Mouse (Mus musculus) MN1 (cell line): ENCODE results near the gene Mcl1.
A peak's percentile ranks its signal among the peaks of the same experiment; 100 is the strongest.
"Not testable (repeated sequence)": the region's sequence is repeated elsewhere in the genome, so short reads cannot be mapped to it uniquely, and the experiment has no call there.

Experiments
- DNase-seq: peaks from one replicate; pipeline ENCODE4 v3.0.0-alpha.2; 2016; ENCODE audit warnings: low spot score

Mcl1 gene

DNA sequence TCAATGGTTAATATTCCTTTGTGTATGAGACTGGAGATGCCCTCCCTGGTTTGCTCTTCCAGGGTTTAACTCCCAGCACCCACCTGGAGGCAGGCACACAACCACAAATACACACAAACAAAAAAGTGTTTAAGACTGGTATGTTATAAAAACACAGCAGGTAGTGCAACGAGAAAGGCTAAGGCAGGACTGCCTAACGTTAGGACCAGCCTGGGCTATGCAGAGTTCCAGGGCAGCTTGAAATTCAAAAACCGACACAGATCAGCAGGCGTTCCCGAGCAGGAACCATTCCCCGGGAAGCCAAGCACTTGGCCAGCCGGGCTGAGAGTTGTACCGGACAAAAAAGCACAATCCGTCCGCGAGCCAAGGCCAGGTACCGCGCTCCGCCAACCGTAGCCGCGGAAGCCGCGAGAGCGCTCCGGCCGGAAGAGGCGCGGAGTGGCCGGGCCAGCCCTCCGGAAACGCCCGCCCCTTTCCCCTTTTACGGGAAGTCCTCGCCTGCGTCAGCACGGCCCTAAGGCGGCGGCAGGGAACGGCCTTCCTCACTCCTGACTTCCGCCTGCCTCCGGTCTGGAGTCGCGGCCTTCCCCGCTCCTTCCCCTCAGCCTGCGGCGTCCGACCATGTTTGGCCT lies at the start of gene Mcl1:
Gene Mcl1, plus strand, starts transcription at position 553 of the 632 bp plus-strand sequence.
- peak; percentile 97 for DNase-seq

DNA sequence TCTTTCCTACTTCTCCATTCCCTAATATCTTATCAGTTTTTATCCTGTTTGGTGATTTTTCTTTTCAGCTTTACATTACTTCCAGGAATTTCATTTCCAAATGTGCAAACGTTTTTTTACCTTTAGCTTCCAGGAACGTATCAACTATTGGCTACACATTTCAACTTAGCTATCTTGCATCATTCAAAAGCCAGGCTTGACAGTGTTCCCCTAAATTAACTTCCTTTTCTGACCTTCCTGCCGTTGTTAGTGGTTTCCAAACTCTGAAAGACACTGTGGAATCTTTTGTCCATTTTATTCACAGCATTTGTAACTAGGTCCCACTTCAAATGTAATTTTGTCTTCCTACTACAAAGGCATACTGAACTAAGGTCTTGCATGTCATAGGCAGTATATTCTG lies 49.4 kb upstream of the Mcl1 start:
- DNase-seq, result no peak

DNA sequence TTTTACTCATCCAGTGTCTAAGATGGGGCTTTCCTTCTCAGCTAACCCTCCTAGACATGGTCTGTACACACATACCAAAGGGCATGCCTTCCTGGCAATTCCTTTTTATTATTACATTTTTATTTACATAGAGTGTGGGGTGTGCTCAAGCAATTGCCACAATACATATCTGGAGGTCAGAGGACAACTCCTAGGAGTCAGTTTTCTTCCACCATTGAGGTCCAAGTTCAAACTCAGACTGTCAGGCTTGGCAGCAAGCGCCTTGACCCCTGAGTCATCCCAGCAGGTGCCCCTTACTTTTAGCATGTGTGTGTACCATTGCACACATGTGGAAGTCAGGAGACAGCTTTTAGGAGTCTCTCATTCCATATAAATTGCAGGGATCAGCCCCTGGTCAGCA lies 44.6 kb upstream of the Mcl1 start:
- DNase-seq, result no peak

DNA sequence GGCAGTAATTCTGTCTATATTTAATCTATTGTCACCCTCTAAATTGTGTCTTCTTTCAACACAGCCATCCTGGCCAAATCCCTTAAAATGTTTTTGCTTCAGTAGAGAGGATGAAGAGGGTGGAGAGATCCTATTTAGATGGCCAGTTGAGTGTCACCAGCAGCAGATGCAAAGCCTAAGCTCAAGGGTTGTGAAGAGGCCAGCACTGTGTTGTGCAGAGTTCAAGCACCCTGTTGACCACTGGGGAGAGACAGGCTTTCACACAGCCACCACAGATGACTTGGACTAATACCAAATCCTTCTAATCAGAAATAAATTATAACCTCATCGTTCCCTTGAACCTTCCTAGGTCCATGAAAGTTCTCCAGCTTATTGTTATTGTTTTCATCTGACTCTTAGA lies 40.1 kb upstream of the Mcl1 start:
- DNase-seq, result peak; percentile 59

DNA sequence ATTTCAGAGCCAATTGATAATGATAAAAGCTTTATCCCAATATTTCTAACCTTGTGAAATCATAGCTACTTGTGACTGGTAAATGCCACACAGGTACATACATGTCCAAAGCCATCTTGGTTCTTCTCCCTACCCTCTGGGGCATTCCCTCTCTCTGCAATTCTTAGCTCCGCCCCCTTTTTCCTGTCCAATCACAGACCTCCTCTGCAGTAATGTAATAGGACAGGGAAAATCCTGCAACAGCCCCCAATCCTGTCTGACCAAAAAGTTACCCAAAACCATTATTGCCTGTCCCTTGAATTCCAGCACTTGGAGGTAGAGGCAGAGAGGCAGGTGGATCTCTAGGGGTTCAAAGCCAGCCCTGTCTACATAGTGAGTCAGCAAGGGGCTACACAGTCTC lies 37.3 kb upstream of the Mcl1 start:
- DNase-seq, result no peak

DNA sequence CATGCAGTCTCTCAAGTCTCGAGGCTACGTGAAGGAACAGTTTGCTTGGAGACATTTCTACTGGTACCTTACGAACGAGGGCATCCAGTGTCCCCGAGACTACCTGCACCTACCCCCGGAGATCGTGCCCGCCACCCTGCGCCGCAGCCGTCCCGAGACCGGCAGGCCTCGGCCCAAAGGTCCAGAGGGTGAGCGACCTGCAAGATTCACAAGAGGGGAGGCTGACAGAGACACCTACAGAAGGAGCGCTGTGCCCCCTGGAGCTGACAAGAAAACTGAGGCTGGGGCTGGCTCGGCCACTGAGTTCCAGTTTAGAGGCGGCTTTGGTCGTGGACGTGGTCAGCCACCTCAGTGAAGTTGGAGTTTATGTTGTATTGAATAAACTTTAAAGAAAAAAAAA lies 36.2 kb upstream of the Mcl1 start:
- DNase-seq, result not testable (repeated sequence)

DNA sequence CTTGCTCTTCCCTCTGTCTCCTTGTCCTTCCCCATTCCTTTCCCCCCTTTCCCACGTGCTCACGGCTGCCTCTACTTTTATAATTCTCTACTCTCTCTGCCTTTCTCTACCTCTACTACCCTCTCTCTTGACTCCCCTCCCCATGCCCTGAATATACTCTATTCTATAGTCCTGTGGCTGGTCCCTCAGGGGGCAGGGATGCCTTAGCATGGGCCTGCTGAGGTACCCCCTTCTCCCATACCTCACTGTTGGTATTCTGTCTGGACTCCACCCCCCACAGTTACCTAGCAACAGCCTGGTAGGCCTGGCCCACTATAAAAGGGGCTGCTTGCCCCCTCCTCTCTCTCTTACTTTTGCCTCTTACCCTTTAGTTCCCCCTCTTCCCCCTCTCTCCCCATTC lies 35.0 kb upstream of the Mcl1 start:
- no peak for DNase-seq

DNA sequence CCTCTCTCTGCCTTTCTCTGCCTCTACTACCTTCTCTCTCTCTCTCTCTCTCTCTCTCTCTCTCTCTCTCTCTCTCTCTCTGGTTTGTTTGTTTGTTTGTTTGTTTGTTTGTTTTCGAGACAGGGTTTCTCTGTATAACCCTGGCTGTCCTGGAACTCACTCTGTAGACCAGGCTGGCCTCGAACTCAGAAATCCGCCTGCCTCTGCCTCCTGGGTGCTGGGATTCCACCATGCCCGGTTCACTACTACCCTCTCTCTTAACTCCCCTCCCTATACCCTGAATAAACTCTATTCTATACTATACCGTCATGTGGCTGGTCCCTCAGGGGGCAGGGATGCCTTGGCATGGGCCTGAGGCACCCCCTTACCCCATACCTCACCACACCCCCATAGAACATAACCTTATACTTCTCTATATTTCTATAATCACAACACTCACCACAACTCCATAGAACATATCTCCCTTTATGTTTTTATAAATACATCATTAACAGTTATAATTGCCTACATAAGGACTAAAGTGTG lies 34.5 kb upstream of the Mcl1 start:
- not testable (repeated sequence) for DNase-seq

DNA sequence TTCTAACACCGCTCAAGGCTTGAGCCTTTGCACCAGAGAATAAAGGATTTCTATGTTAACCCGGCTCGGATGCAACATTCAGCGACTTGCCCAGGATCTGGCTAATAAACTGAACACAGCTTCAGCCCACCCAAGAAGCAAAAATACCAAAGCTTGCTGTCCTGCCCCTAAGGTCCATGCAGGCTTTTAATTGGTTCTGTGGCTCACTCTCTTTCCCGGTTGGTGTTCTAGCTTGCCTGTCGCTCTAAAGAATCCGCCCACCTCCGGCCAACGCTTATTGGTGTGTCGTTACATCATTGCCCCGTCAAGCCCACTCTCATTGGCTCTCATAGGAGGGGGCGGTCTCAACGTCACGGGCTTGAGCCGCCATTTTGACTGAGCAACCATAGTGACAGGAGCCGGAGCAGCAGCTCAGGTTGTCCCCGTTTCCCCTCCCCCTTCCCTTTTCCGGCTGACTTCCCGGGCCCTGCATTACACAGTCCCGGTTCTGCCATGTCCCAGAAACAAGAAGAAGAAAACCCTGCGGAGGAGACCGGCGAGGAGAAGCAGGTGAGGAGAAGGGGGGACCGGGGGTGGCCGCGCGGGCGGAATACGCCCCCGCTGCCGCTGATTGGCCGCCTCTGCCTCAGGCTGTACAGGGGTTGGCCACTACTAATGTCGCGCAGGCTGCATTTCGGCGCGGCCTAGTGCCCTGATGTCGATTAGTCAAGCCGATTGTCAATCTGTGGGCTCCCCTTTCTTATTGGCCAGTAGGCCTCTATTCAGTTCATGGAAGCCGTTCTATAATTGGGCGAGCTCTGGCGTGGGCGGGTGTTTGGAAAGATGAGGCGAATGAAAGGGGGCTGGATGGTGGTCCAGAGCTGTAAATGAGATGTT lies 33.7 kb upstream of the Mcl1 start, which contains the start of gene Ensa:
Gene Ensa, plus strand, starts transcription at position 366 of the 876 bp plus-strand sequence.
- peak; percentile 99 for DNase-seq

DNA sequence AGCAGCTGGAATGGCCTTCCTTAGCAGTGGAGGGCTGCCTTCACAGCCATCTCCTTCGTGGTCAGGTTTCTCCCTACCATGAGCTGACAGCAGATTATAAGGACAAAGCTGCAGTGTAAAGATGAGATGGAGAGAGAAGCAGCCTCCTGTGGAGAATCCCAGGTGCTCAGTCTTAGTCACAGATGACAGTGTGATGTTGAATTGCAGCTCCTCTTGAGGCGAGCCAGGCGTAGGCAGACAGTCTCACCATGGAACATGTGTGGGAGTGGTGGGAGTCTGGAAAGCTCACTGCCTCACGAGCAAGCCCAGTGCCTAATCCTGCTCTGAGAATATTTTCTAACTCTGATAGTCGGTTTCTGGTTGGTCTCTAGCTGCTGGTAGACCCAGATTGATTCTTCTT lies 30.8 kb upstream of the Mcl1 start:
- peak; percentile 47 for DNase-seq

DNA sequence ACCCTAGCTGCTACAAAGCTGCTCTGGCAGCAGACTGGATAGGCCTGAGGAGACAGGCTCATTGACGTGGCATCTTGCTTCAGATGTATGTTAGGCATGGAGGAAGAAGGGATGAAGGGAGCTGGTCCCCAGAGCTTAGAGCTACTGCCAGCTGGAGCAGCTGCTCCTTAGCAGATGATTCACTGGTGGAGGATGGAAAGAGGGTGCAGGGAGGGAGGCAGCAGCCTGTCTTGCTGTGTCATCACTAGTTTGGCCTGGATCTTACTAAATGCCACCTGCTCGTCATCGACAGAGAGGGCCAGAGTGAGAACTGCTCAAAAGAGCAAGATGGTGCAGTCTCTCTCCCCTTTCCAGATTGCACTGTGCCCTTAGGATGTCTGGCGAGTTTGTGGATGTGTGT lies 28.8 kb upstream of the Mcl1 start:
- peak; percentile 85 for DNase-seq

DNA sequence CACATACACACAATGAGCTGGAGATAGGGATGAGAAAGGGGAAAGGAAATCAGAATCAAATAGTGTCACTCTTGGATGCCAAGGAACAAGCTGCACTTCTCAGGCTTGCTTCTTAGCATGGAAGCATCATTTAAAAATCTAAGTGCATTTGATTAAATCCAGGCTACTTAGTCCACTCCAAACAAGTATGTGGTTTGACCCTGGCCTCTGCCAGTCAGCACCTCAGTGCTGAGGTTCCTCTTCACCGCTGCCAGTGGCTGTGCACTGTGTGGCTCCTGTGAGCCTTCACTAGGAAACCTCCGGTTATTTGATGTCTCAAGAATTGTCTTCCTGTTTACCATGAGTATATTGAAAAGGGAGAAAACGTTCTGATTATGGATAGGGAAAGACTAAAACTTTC lies 27.7 kb upstream of the Mcl1 start:
- no peak for DNase-seq

DNA sequence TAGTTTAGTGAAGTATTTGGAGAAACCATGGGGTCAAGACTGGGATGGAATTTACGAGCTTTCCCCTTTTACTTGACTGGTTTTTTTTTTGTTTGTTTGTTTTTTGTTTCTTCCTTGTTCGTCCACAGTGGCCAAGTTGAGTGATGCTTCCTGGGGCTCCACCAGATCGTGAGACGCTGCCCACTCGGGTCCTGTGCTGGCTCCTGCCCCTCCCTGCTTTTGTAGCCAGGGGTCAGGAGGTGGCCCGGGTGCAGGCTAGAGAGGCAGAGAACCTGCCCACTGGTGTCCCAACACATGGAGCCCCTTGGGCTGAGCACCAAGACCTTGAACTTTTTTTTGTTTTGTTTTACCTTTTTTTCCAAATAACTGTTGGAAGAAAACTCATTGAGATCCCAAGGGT lies 27.3 kb upstream of the Mcl1 start:
- DNase-seq, result no peak

DNA sequence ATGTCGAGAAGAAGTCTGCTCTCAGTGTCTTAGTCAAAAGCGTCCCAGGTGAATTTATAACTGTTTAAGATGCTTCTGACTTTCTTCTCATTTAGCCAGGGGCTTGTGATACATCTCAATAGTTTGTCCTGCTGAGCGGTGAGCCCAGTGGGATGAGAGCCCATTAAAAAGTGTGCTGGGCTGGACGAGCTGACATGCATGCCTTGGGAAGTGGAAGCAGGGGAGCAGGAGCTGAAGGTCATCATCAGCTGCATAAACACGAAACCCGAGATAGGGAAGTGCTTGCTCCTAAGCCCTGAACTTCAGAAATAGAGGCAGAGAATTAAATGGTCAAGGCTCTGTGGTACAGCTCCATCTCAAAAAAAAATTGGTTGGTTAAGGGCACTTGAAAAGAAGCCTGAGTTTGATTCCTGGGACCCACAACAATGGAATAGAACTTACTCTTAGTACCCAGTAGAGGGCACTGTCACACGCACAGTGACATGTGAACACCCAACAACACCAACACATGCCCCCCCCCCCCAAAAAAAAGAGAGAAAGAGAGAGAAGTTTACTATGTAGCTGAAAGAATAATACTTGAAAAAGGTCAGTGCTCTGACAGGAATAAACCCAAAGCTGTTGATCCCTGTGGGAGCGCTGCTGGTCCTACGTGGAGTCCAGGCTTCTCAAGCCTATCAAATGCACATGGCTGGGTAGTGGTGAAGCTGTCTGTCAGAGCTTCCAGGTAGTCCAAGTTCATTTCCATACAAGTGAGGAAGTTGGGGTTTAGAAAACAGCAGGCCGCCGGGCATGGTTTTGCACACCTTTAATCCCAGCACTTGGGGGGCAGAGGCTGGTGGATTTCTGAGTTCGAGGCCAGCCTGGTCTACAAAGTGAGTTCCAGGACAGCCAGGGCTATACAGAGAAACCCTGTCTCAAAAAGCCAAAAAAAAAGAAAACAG lies 25.7 kb upstream of the Mcl1 start:
- DNase-seq, result peak; percentile 44

DNA sequence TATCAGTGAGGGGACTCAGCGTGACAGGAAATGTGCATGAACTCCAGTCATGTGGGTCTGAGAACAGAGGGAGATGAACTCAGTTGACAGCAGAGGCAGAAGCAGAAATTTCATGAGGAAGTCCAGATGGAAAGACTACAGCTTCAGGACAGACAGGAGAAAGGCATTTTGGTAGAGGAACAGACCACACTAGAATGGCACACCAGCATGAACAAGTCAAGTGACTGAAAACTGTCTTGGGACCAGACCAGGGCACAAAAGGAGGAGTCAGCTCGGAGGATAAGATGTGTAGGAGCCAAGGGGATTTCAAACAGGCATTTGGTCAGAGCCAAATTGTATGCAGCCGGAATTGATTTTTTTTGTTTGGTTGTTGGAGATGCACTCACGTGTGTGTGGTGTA lies 23.0 kb upstream of the Mcl1 start:
- DNase-seq, result no peak

DNA sequence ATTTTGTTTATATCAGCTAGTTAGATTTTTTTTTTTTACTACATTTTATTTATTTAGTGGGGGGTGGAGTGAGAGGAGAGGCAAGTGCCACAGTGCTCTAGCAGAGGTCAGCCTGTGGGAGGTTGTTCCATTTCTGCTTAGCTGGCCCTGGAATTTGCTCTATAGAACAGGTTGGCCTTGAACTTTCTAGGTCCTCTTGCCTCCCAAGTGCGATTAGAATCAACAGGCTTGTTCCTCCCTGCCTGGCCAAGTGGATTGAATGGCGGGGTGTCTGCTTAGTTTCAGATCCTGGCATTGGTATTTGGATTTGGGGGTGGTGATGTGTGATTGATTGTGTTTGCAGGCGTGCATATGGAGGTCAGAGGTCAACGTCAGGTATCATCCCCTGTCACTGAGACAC lies 22.5 kb upstream of the Mcl1 start:
- DNase-seq, result no peak

DNA sequence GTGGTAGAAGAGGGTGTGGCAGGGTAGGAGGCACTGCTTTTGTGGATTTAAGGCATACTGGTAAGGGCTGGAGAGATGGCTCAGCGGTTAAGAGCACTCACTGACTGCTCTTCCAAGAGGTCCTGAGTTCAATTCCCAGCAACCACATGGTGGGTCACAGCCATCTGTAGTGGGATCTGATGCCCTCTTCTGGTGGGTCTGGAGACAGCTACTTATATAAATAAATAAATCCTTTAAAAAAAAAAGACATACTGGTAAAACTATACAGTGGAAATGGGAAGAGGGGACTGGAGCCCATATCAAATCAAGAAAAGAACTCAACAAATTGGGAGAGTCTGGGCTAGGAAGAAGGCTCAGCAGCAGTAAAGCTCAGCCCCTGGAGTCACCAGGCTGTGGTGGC lies 18.9 kb upstream of the Mcl1 start:
- no peak for DNase-seq

DNA sequence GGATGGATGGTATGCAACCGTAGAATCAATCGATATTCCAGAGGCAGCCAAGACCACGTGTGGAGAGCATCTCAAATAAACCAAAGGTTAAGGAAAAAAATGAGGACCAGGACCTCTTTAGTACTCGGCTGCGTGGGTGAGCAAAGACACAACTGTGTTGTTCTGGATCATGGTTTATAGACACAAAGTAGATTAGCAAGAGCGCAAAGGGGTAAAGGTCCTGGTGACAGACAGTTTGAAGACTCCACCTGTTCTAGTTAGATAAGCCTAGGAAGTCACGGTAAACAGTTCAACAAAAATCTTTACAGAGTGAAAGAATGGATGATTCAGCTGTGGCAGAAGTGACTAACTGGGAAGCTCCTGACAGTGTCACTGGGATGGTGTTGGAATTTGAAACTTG lies 15.5 kb upstream of the Mcl1 start:
- DNase-seq, result no peak

DNA sequence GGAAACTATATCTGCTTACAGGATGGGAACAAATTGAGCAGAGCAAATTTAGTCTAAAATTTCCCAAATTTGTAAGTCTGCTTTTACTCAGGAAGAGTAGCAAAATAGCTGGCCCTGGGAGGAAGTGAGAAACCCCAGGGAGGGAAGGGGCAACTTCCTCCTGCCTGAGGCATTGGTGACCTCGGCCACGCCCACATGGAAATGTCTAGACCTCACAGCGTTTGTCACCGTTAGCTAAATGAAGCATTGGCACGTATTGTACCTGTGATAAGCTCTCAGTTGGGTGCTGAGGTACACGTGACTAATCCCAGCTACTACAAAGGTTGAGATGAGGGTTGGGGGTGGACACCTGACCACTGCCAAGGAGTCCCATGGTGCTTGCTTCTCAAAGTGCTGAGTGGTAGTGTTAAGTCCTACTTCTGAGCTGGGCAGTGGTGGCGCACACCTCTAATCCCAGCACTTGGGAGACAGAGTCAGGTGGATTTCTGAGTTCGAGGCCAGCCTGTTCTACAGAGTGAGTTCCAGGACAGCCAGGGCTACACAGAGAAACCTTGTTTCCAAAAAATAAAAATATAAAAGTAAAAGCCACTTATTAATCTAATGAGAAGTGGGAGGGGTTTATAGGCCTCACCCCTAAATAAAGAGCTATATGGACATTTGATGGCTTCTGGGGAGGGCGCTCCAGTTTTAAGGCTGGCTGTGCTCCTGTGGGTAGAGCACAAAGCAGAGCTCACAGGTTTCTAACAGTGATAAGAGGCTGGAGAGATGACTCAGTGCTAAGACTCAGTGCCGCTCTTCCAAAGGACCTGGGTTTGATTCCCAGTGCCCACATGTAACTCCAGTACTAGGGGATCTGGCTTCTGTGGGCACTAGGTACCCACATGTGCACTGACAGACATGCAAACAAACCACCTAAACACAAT lies 13.0 kb upstream of the Mcl1 start:
- no peak for DNase-seq

DNA sequence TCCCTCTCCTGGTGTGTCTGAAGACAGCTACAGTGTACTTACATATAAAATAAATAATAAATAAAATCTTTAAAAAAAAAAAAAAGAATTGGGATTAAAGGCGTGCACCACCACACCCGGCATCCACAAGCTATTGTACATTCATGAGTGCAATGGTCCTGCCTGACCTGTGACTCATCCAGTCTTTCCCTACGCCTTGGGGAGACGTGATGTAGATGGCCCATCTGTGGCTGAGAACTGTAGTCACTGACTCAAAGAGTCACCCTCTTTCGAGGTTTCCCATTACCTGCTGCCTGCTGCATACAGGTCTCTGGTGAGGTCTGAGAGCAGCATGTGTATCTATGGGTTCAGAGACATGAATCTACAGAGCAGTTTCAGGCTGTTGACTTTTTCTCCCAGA lies 10.6 kb upstream of the Mcl1 start:
- no peak for DNase-seq
